Mouse (Mus musculus) stomach, embryonic 15.5 days (tissue): ENCODE results near the gene Mettl7b. TPM values are rescaled to one million over a fixed set of nuclear protein-coding genes. Genes with fewer than 3 reads are reported as not detected.

ENCODE experiments used
- ATAC-seq: fragments of 200-750 bp; cut with Nextera tagmentation; 2 replicates; pipeline ENCODE4 v1.8.0; 2017; ENCODE audit warnings: low read depth, moderate number of reproducible peaks, moderate TSS enrichment; ENCODE audit not compliant: insufficient read depth, low FRiP score
- H3K27ac ChIP-seq: fragments of 300-500 bp; sonication (generic); 2 replicates; pipeline ENCODE4 v1.5.1; 2015; ENCODE audit warnings: mild to moderate bottlenecking, inconsistent platforms
- H3K27me3 ChIP-seq: fragments of 300-500 bp; sonication (generic); replicated peaks from 2 replicates; pipeline ENCODE4 v1.6.1; 2015; ENCODE audit warnings: inconsistent platforms
- H3K36me3 ChIP-seq: fragments of 300-500 bp; sonication (generic); 2 replicates; pipeline ENCODE4 v1.6.1; 2015; ENCODE audit warnings: inconsistent platforms
- H3K4me1 ChIP-seq: fragments of 300-500 bp; sonication (generic); 2 replicates; pipeline ENCODE4 v1.6.1; 2015; ENCODE audit warnings: inconsistent platforms
- H3K4me2 ChIP-seq: fragments of 300-500 bp; sonication (generic); 2 replicates; pipeline ENCODE4 v1.6.1; 2015; ENCODE audit warnings: mild to moderate bottlenecking, inconsistent platforms
- H3K4me3 ChIP-seq: fragments of 300-500 bp; sonication (generic); replicated peaks from 2 replicates; pipeline ENCODE4 v1.5.1; 2015; ENCODE audit warnings: inconsistent platforms
- H3K9ac ChIP-seq: fragments of 300-500 bp; sonication (generic); 2 replicates; pipeline ENCODE4 v1.6.1; 2015; ENCODE audit warnings: inconsistent platforms
- H3K9me3 ChIP-seq: fragments of 300-500 bp; sonication (generic); 2 replicates; pipeline ENCODE4 v1.6.1; 2016; ENCODE audit warnings: inconsistent platforms
- WGBS: fragments of 180-500 bp; shearing (Covaris S2); methylation state at CpG from one replicate; pipeline ENCODE4 v1.1.7; 2015; 5-methylcytosine and 5-hydroxymethylcytosine counted together
- polyA plus RNA-seq: library from polyadenylated mRNA; unstranded; fragments of >200 nt; fragmentation: Nextera tagmentation; extraction: Ambion mirVana; gene quantifications from 2 replicates; pipeline ENCODE4 v1.2.1, GENCODE M21; 2015

Gene Mettl7b
- polyA plus RNA-seq, 1 experiment from 2014 or later: 2.2 TPM

- H3K4me2 ChIP-seq: no peak overlapping the region
- no peak overlapping the region for H3K27ac ChIP-seq
- no peak overlapping the region for H3K9ac ChIP-seq
- H3K9me3 ChIP-seq: no peaks in the 10 kb centered on the region
- H3K36me3 ChIP-seq: no peaks in the 10 kb centered on the region
- no peaks in the 10 kb centered on the region for H3K27me3 ChIP-seq
- H3K4me1 ChIP-seq: no peaks in the 10 kb centered on the region
- WGBS: 62% methylated on average over 3 of the region's 3 CpGs
- ATAC-seq: no peak
- H3K4me3 ChIP-seq: no peak overlapping the region
These were observed 15.6 kb upstream of the Mettl7b start for GRCm38 (mm10) chr10:128976395-128976794.

GRCm38 (mm10) chr10:128972841-128973240 lies 12.1 kb upstream of the Mettl7b start:
- H3K27ac ChIP-seq: no peak overlapping the region
- no peaks in the 10 kb centered on the region for H3K9me3 ChIP-seq
- no peak overlapping the region for H3K4me2 ChIP-seq
- no peak overlapping the region for H3K4me3 ChIP-seq
- no peaks in the 10 kb centered on the region for H3K36me3 ChIP-seq
- 72% methylated on average over 4 of the region's 4 CpGs for WGBS
- no peaks in the 10 kb centered on the region for H3K27me3 ChIP-seq
- ATAC-seq: no peak
- peaks cover 5% of the 10 kb centered on the region; the same call in 1 of the 2 replicates for H3K4me1 ChIP-seq
- H3K9ac ChIP-seq: no peak overlapping the region

GRCm38 (mm10) chr10:128970740-128971250 lies 10.0 kb upstream of the Mettl7b start:
- no peaks in the 10 kb centered on the region for H3K9me3 ChIP-seq
- no peaks in the 10 kb centered on the region for H3K36me3 ChIP-seq
- no peak overlapping the region for H3K4me3 ChIP-seq
- no peaks in the 10 kb centered on the region for H3K27me3 ChIP-seq
- no peak overlapping the region for H3K4me2 ChIP-seq
- H3K9ac ChIP-seq: no peak overlapping the region
- 24% methylated on average over 1 of the region's 1 CpGs for WGBS
- ATAC-seq: no peak
- peak overlapping the region; percentile 38; the same call in 1 of the 2 replicates for H3K27ac ChIP-seq
- peaks cover 8% of the 10 kb centered on the region; the same call in 1 of the 2 replicates for H3K4me1 ChIP-seq

GRCm38 (mm10) chr10:128968341-128968749 lies 7.6 kb upstream of the Mettl7b start:
- ATAC-seq: peak; percentile 92
- Histone ChIP-seq H3K9me3 (no peaks in the 10 kb centered on the region), H3K27me3 (no peaks in the 10 kb centered on the region), H3K9ac (no peak overlapping the region), H3K27ac (peak overlapping the region; percentile 63; the same call in 1 of the 2 replicates), H3K36me3 (no peaks in the 10 kb centered on the region), H3K4me3 (no peak overlapping the region), H3K4me1 (peaks cover 8% of the 10 kb centered on the region; the same call in 1 of the 2 replicates), H3K4me2 (no peak overlapping the region)
- WGBS: 7% methylated on average over 1 of the region's 1 CpGs

DNA sequence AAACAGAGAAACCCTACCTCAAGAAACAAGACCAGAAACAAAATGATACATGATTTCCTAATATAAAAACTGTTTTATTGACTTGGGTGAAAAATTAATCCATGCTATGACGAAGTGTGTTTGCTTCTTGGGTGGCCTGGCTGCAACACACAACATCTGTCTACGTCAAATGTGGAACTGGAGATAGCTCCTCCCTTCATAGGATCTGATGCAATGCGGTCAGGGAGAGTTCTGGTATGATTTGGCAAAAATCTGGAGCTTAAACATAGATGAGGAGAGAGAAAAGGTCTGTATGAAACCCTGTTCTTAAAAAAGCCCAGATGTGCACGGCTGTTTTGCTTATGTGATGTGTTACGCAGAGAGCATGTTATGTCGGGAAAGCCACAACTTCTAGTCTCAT lies 5.1 kb upstream of the Mettl7b start:
- Histone ChIP-seq H3K27ac (peak overlapping the region; percentile 31; the same call in 1 of the 2 replicates), H3K36me3 (no peaks in the 10 kb centered on the region), H3K4me2 (no peak overlapping the region), H3K9me3 (no peaks in the 10 kb centered on the region), H3K9ac (no peak overlapping the region), H3K27me3 (no peaks in the 10 kb centered on the region), H3K4me3 (no peak overlapping the region), H3K4me1 (peaks cover 8% of the 10 kb centered on the region; the same call in 1 of the 2 replicates)
- 57% methylated on average over 6 of the region's 6 CpGs for WGBS
- ATAC-seq: no peak

- ATAC-seq: no peak
- H3K27ac ChIP-seq: no peak overlapping the region
- no peak overlapping the region for H3K4me2 ChIP-seq
These were observed 4.2 kb upstream of the Mettl7b start for GRCm38 (mm10) chr10:128964961-128965360.

GRCm38 (mm10) chr10:128960142-128960541 lies 646 bp downstream of the Mettl7b start:
- Histone ChIP-seq H3K4me3 (no peak overlapping the region), H3K4me2 (no peak overlapping the region), H3K9ac (no peak overlapping the region), H3K9me3 (no peaks in the 10 kb centered on the region), H3K4me1 (peaks cover 5% of the 10 kb centered on the region; the same call in 1 of the 2 replicates), H3K27ac (no peak overlapping the region), H3K36me3 (no peaks in the 10 kb centered on the region), H3K27me3 (no peaks in the 10 kb centered on the region)
- ATAC-seq: no peak
- 64% methylated on average over 4 of the region's 4 CpGs for WGBS

More at GRCm38 (mm10) chr10:128964961-128965360, 4.2 kb upstream of the Mettl7b start:
- Histone ChIP-seq H3K9ac (no peak overlapping the region), H3K36me3 (no peaks in the 10 kb centered on the region), H3K9me3 (no peaks in the 10 kb centered on the region), H3K4me1 (peaks cover 12% of the 10 kb centered on the region), H3K27me3 (no peaks in the 10 kb centered on the region), H3K4me3 (no peak overlapping the region)
- 60% methylated on average over 2 of the region's 2 CpGs for WGBS

GRCm38 (mm10) chr10:128958340-128958739 lies 2.4 kb downstream of the Mettl7b start:
- Histone ChIP-seq H3K27ac (no peak overlapping the region), H3K4me2 (no peak overlapping the region), H3K27me3 (no peaks in the 10 kb centered on the region), H3K9ac (no peak overlapping the region), H3K4me1 (peaks cover 5% of the 10 kb centered on the region; the same call in 1 of the 2 replicates), H3K9me3 (no peaks in the 10 kb centered on the region), H3K36me3 (no peaks in the 10 kb centered on the region), H3K4me3 (no peak overlapping the region)
- ATAC-seq: no peak
- 77% methylated on average over 10 of the region's 10 CpGs for WGBS

DNA sequence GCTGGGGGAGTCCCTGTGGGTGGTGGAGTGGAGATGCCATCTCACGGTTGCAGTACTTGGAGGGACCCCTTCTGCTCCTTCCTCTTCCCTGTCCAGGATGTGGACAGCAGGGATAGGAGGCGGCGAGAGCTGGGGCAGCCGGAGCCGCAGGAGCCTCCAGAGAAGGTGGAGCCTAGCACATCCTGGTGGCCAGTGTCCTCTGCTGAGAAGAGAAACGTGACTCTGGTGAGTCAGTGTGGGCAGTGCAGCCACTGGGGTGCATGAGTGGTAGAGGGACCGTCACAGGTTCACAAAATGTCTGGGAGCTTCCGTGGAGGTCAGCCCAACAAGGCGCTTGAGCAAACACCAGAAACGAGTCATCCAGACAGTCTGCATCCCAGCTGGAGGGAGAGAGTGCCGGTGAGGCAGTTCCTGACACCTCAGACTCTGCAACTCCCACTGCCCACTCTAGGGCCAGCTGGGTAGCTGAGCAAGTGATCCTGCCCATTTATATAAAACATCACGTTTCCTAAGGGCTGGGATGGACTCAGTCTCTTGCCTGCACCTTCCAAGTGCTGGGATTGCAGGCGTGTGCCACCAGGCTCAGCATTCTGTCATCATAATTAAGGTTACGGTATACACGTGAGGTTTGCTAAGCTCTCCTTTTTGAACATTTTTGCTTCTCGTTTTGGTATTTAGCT lies 10.4 kb downstream of the Mettl7b start:
- Histone ChIP-seq H3K27ac (no peak overlapping the region), H3K36me3 (no peaks in the 10 kb centered on the region), H3K9me3 (no peaks in the 10 kb centered on the region), H3K4me1 (no peaks in the 10 kb centered on the region), H3K4me3 (no peak overlapping the region), H3K27me3 (no peaks in the 10 kb centered on the region), H3K9ac (no peak overlapping the region), H3K4me2 (no peak overlapping the region)
- ATAC-seq: no peak
- 52% methylated on average over 16 of the region's 16 CpGs for WGBS

- ATAC-seq: no peak
- Histone ChIP-seq H3K27me3 (no peaks in the 10 kb centered on the region), H3K4me3 (no peak overlapping the region), H3K9me3 (no peaks in the 10 kb centered on the region), H3K27ac (no peak overlapping the region), H3K4me1 (no peaks in the 10 kb centered on the region), H3K36me3 (no peaks in the 10 kb centered on the region), H3K9ac (no peak overlapping the region), H3K4me2 (no peak overlapping the region)
- WGBS: 81% methylated on average over 4 of the region's 4 CpGs
These were observed 13.3 kb downstream of the Mettl7b start for GRCm38 (mm10) chr10:128947496-128947895.

DNA sequence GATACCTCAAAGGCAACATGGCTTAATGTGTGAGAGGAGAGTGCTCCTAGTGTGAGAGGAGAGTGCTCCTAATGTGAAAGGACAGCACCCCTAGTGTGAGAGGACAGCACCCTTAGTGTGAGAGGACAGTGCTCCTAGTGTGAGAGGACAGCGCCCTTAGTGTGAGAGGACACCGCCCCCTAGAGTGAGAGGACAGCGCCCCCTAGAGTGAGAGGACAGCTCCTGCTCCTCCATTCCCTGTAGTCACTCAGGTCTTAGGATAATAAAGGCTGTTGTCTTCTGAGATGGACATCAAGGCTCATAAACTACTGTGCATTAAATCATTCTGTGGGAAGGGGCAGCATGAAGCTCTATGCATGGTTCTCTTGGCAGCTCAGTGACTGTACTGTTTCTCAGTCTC lies 15.1 kb downstream of the Mettl7b start:
- no peaks in the 10 kb centered on the region for H3K36me3 ChIP-seq
- H3K4me3 ChIP-seq: no peak overlapping the region
- no peaks in the 10 kb centered on the region for H3K4me1 ChIP-seq
- H3K4me2 ChIP-seq: no peak overlapping the region
- no peaks in the 10 kb centered on the region for H3K9me3 ChIP-seq
- H3K9ac ChIP-seq: no peak overlapping the region
- ATAC-seq: no peak
- no peaks in the 10 kb centered on the region for H3K27me3 ChIP-seq
- 19% methylated on average over 3 of the region's 3 CpGs for WGBS
- no peak overlapping the region for H3K27ac ChIP-seq

GRCm38 (mm10) chr10:128940475-128941061 lies 20.2 kb downstream of the Mettl7b start:
- H3K9me3 ChIP-seq: no peaks in the 10 kb centered on the region
- 77% methylated on average over 10 of the region's 10 CpGs for WGBS
- no peaks in the 10 kb centered on the region for H3K36me3 ChIP-seq
- no peak overlapping the region for H3K27ac ChIP-seq
- no peaks in the 10 kb centered on the region for H3K4me1 ChIP-seq
- no peak overlapping the region for H3K4me2 ChIP-seq
- ATAC-seq: no peak
- no peak overlapping the region for H3K4me3 ChIP-seq
- H3K9ac ChIP-seq: no peak overlapping the region
- H3K27me3 ChIP-seq: 0 out of 2 replicates have a peak, but pooled peaks cover 5% of the 10 kb centered on the region
